ENCODE assay signal across 20 mouse cellular contexts in the genomic region with DNA sequence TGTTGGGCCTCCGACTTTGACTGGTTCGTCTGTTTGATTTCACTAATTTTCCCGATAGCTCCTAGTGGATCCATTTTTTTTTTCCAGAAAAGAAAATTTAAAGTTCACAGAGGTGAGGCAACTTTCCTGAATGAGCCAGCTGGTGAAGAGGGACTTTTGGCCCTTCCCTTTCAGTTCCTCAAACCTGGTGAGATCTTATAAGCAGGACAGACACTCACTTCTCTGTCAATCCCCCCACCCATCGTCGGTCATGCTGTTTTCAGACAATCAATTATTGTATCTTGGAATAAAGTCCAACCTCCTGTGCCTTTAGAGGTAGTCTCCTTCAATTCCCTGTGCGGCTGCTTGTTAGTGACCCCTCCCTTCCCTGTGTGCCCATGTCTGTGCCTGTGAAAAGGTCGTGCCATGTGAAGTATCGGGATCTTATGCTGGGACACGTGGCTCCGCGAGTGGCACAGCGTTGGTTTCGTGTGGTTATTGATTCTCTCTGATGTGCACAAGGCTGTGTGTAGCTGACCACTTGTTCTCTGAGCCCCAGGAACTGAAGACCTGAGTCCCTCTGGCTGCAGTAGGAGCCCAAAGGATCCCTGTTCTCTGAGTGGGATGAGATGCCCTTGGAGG.
"Had no signal": no experiment of that assay in that cellular context is flagged by ENCODE, and none has a peak within 500 bp of the region (broad histone marks: within the 10 kb centered on the region; RNA-seq: fewer than 3 reads in every experiment).

No protein-coding gene starts in this region.

- H3K4me1 ChIP-seq: midbrain, embryonic 12.5 days; neural tube, embryonic 12.5 days; neural tube, embryonic 15.5 days had no signal

- H3K9me3 ChIP-seq: limb, embryonic 10.5 days; limb, embryonic 13.5 days; liver, embryonic 12.5 days; liver, embryonic 15.5 days; lung, embryonic 15.5 days; midbrain, embryonic 12.5 days; midbrain, embryonic 15.5 days; neural tube, embryonic 12.5 days; neural tube, embryonic 15.5 days had no signal

- H3K27me3 ChIP-seq: limb, embryonic 13.5 days; liver, embryonic 12.5 days; liver, embryonic 15.5 days; lung, embryonic 15.5 days; midbrain, embryonic 12.5 days; midbrain, embryonic 15.5 days; neural tube, embryonic 12.5 days; neural tube, embryonic 15.5 days had no signal

- ATAC-seq: liver, embryonic 12.5 days; midbrain, embryonic 15.5 days had no signal

- DNase-seq: layer of hippocampus, adult 9-11 months; liver; lung, adult 18-20 months; lung, postnatal 10 days; lung, postnatal 36 days; right cerebral cortex, adult 18-20 months; right cerebral cortex, postnatal 14 days; right cerebral cortex, postnatal 4 days; thymus, adult 18-20 months; thymus, postnatal 36 days had no signal

- H3K36me3 ChIP-seq: limb, embryonic 10.5 days; limb, embryonic 13.5 days; liver, embryonic 12.5 days; liver, embryonic 15.5 days; lung, embryonic 15.5 days; midbrain, embryonic 12.5 days; midbrain, embryonic 15.5 days; neural tube, embryonic 12.5 days; neural tube, embryonic 15.5 days had no signal

- H3K4me3 ChIP-seq: layer of hippocampus, adult 2 months; limb, embryonic 10.5 days; limb, embryonic 13.5 days; liver, embryonic 12.5 days; liver, embryonic 15.5 days; lung, embryonic 15.5 days; midbrain, embryonic 12.5 days; midbrain, embryonic 15.5 days; neural tube, embryonic 12.5 days; neural tube, embryonic 15.5 days had no signal
